Mouse (Mus musculus) ZHBTc4 (cell line): ENCODE measurements around the gene Specc1.
A peak's percentile ranks its signal among the peaks of the same experiment; 100 is the strongest.

ENCODE experiments used
- DNase-seq: peaks from one replicate; pipeline ENCODE4 v3.0.0-alpha.2; 2011; ENCODE audit warnings: low read depth, low spot score

The Specc1 gene

DNA sequence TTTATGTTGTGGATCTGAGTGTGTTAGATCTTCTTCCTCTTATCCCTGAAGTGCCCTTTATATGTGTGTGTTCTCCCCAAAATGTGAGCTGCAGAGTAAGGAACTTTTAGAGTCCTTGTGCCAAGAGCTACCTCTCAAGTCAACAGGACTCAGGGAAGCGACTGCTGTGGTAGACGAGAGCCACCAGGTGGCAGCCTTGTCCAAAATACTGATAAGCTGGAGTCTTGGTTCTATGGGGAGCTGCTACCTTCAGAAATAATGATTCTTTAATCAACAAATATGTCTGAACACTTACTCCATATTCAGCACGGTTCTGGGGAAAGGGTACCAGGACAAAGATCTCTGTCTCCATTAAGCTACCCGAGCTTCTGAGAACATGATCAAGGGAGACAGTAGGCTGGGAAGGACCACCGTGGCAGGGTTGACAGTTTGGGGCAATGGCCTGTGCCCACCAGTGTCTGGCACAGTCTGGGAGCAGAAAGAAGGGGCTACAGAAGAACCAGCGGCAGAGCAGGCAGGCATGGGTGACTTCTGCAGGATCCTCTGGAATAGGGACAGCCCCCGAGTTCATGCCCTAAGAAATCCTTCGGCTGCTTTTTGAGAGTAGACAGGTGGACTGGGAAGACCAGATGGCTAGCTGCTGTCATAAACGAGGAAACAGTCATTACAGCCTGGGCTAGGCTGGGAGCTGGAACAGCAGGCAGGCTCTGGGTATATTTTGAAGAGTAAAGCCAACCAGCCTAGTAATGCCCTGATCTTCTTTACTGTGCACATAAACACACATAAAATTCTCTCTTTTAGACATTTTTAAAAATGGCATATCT, 91.5 kb downstream of the Specc1 start:
- peak; percentile 78 for DNase-seq

DNA sequence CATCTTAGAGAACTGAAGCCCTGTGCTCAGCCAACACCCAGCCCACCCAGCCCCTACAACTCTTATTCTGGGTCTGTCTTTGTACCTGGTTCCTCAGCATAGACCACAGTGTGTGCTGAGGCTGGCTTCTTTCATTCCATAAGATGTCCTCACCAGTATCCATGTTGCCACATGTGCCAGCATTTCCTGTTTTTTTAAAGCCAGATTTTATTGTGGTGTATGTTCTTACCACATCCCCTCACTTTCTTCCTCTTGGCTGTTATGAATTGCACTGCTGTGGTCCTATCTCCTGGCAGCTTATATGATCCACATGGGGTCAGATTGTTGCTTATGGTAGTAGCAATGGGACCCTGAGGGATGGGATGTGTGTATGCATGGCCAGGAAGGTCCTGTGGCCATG, 92.6 kb downstream of the Specc1 start:
- no peak for DNase-seq

DNA sequence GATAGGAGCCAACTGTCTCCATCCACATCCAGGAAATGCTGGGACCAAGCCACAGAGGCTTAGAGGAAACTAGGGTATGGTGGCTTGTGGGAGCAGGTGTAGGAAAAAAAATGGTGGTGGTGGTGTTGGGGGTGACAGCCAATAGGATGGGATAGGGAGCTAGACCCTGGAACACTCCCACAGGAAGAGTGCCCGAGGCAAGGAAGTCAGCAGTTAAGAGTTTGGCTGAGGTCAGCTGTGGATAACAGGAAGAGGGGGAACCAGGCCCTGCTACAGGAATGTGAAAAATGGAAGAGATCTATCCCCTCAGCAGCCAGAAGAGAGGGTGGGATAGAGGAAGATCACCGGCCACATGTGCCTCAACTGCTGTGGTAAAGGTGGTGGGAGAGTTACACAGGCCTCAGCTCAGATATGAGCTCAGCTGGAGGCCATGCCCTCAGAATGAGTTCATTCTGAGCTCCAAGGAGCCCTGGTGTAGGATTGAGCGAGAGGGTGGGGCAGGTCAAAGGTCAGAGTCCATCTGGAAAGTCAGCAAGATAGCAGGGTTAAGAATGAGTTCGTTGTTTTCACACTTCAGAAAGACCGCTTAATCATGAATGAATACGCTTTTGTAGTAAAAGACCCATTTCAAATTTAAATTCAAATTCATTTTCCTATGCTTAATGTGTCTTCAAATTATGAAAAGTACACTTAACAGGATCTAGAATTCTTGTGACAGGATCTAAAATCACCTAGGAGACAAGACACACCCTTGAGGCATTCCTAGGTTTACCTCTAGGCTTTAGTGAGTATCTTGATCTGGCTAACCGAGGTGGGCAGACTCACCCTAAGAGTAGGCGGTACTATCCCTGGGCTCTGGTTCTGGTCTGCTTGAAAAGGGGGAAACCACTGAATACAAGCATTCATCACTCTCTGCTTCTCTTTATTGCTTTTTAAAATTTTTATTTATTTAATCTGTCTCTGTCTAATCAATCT, 94.1 kb downstream of the Specc1 start:
- DNase-seq = peak; percentile 74

DNA sequence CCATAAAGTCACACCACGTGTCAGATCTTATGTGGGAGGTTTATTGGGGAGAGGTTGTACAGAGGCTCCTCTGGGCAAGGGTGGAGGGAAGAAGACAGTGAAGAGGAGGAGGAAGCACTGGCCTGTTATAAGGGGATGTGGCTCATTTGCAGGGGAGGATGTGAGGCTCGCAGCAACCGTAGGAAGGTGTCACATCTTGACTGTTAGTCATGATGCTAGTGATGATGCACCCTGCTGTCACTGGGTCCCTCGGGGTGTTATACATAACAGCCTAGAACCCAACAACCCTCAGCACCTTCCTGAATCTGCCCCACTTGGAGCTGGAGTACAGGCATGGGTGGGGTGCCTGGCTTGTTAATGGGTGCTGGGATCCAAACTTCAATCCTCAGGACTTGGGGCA, 94.9 kb downstream of the Specc1 start:
- no peak for DNase-seq

DNA sequence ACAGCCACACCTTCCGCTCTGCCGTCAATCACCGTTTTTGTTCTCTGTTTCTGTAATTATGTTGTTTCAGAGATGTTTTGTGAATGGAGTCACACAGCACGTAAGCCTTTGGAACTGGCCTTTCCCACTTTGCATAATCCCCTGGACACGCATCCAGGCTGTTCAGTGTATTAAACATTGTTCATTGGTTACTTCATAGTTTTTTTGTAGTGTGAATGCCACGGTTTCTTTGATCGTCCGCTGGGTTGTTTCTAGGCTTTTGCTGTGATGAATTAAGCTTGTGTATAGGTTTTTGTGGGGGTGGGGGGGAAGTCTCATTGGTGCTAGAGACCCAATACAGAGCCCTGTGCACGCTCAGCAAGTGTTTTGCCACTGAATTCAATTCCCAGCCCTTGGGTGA, 97.4 kb downstream of the Specc1 start:
- no peak for DNase-seq

DNA sequence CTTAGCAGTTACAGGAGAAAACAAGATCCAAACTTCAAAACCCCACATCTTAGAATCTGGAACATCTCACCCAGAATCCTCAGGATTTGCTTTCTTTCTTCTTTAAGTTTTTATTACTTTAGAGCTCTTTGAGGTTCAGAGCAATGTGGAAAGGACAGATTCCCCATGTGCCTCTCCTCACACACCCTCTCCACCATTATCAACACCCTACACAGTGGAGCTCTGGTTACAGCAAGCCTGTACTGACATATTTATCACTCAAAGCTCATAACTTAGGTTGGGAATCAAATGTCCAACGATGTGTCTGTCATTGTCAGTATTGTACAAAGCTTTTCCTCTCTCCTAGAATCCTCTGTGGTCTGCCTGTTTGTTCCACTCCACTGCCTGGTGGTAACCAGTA, 108.0 kb downstream of the Specc1 start:
- no peak for DNase-seq

DNA sequence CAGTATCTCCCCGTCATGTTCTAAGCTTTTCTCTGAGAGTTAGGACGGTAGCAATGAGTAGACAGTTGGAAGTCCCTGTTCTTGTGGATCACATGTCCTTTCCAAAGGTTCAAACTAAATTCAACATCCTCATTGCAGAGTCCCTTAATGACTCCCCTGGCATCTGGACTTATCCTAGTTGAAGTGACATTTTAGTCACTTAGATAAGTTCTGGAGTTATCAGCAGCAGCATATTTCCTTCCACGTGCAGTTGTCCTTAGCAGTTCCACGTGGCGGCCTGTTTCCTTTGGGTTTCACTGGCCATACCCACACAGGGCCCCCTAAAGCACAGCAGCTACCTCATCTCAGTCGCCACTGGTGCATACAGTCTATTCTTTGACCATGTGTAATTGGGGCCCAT, 109.1 kb downstream of the Specc1 start:
- no peak for DNase-seq

DNA sequence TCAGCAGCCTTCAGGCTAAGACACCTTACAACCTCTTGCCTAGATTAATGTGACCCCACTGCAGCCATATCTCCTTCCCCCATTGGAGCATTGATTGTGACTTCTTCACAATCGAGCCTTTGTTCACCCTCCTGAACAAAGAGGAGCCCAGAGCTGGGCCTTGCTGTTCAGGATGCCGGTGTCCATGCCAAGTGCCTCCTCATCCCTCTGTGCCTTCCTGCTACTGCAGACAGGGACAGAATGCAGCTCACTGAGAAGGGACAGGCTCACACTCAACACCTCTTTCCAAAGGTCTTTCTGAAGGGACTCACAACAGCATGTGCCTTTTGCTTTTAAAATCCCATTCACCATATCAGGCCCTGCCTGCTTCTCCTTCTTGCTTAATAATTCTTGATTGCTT, 113.0 kb downstream of the Specc1 start:
- DNase-seq = no peak

DNA sequence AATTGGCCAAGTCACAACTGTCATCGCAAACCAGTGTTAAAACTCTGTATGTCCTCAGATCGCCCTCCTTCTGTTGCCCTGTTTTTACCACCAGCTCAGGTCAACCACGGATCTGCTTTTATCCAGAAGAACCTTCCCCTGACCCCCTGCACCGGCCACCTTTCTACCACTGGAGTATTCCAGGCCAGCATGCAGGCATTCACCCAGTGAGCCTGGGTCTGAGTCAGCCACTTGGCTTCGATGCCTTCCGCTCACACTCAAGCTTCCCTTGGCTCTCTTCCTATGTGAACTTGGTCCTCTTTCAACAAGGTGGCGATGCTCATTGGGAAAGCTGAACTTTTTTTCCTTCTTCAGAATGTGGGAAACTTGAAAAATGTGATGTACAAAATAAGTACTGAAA, 113.6 kb downstream of the Specc1 start:
- DNase-seq = no peak

DNA sequence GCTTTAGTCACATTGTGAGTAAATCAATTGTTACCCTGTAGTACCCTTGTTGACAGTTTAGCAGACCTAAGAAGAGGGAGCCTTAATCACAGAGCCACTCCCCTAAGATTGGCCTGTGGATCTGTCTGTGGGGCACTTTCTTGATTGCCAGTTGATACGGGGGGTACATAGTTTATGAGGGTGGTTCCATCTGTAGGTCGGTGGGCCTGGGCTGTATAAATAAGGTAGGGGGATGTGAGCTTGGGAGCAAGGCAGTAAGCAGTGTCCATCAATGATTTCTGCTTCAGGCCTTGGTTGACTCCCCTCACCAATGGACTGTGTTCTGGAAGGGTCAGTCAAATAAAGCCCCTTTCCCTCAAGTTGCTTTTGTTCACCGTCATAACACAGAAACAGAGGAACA, 115.8 kb downstream of the Specc1 start:
- no peak for DNase-seq

DNA sequence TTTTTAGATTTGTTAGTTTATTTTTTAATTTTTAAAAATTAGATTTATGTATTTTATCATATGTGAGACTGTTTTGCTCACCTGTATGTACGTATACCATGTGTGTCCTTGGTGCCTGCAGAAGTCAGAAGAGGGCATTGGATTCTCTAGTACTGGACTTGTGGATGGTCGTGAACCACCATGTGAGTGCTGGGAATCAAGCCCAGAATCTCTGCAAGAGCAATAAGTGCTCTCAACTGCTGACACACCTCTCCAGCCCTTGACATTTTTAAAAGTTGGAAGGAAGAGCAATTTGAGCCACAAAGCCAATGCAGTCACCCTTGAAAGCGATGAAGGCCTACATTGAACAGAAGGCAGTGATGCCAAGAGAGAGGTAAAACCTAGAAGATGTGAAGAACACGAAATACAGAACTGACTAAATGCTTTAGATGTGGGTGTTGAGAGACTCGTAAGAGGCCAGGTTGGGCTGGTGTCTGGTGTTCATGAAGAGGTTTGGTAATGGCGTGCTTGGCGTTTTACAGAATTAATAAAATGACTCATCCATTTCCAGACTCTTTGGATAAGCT, 117.1 kb downstream of the Specc1 start:
- no peak for DNase-seq

DNA sequence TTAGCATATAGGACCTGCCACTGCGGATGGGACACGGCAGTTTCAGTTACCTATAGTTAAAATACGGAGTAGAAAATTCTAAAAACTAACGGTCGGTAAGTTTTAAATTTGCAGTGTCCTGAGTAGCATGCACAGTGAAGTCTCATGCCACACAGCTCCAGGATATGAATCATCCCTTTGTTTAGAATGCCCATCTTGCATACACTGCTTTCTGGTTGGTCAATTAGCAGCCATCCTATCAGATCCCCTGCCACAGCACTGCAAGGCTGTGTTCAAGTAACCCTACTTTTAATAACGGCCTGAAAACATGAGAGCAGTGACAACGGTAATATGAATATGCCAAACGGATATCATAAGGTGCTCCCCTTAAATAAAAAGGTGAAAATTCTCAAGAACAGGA, 118.0 kb downstream of the Specc1 start:
- no peak for DNase-seq

DNA sequence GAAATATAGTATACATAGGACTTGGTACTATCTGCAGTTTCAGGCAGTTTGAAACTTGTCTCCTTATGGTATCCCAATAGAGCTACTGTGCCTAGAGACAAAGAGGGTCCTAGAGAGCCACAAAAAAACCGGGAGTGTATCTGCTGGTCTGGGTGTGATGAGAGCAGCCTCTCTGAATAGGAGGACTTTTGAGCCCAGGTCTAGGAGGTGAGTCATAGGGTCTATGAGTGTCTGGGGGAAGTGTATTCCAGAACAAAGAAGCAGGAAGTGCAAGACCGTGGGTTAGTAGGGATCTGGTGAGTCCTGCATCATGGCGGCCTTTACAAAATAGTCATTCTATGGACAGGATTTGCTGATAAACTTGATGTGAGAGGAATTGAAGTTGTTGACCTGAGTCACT, 118.5 kb downstream of the Specc1 start:
- peak; percentile 9 for DNase-seq

DNA sequence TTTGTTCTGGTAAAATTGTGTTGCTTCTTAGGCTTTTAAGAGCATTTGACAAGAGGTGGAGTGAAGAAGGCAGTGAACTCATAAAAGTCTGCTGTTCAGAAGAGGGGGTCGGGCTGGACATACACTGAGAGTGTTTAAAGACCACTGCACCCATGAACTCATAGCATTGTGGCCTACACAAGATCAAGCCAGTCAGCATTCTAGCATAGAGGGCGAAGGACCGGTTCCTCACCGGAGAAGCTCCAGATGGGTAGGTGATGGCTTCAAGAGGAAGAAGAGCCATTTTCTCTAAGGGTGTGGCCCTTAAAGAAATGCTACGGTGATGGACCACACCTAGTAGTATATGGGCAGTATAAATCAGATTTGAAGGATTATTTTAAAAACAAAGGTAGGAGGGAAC, 119.0 kb downstream of the Specc1 start:
- DNase-seq = no peak

DNA sequence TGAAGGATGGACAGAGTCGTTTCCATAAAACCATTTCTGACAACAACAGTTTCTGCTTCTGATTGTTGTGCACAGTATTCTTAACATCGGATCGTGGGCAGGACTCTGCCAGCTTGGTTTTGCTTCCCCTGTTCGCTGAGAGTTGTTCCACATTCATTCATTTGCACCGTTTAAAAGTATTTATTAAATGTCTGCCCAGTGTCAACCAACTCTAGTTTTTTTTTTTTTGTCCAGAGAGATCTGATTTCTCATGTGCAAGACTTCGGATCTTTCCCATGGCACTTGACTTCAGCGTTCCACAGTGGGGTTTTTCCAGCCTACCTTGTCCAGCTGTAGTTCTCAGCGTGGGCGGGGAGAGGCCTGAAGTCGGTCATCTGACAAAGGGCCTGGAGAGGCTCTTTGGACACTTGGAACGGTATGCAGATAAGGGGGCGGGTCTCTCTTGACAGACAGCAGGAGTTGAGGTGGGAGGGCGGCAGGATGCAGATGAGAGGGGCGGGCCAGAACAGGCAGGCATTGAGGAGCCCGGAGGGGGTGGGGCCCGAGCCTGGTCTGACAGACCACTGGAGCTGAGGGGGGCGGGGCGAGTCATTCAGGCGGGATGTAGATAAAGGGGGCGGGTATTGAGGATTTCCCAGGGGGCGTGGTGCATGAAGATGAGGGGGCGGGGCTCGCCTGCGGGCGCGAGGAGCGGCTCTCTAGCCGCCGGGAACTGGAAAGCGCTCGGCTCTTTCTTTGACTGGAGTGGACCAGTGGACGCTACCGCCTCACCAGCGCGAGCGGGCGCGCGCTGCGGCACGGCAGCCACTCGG, 120.0 kb downstream of the Specc1 start:
- DNase-seq = peak; percentile 100

DNA sequence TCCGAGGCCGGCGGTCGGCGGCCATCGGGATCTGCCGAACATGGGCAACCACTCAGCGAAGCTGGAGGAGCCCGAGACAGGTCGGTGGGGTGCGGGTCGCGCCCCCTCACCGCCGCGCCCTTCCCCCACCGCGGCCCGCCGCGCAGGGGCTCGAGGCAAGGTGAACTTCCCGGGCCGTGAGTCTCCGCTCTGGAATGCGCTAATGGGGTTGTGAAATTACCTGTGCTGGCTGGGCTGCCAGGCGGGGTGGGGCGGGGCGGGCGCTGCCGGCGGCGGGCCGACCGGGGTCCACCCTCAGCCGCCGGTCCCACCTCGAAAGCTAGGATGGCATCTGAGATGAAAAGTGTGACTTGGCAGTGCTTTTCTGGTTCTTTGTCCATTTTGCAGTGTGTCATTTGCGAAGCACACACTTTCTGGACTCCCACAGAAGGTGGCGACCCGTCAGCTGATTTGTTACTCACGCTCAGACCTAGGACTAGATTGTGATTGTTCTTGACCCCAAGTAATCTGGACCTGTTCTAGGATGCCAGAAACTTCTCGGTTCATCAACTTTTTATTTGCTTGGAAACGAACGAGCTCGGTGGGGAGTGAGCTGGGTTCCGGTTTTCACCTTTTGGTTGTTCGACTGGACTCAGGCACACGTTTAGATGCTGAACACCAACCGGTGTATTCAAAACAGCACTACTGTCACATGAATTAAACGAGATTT, 120.7 kb downstream of the Specc1 start:
- no peak for DNase-seq

DNA sequence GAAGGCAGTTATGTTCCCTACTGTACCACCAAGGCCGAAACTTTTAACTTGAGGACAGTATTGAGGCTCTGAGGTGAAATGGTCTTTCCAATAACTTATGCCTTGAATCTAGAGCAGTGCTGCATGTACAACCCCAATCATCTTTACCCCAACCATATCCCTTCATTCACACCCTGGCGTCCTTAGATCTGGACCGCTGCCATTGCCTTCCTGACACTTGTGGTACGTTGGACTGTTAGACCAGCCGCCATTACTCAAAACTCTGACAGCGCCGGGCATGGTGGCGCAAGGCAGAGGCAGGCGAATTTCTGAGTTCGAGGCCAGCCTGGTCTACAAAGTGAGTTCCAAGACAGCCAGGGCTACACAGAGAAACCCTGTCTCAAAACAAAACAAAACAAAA, 121.8 kb downstream of the Specc1 start:
- no peak for DNase-seq

DNA sequence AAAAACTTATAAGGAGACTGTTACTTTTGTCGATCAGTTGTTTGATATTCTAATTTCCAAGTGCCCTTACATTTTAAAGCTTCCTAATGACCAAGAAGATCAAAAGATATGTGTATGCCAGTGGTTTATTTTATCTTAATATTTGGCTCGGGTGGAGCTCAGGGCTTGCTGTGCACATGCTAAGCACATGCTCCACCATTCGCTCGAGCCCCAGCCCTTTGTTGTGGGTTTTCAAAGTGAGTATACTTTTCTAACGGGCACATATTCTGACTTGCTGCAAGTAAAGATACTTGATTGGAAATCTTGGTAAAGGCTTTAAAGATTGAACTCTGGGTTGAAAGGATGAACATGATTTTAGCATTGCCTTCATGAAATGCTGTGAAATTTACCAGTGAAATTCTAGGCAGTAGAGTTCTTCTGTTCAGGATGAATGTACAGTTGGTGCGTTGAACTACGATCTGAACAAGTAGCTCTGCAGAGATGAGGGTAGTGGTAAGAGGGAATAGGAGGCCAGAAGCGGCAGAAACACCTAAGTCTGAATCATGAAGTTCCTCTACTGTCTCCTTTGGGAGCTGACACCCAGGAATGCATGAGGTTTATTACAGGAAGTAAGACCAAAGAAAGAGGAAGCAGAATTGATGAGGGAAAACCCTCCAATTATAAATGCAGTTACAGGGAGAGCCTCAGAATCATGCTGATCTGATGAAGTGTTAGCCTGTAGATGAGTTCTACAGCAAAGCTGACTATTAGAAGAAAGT, 122.7 kb downstream of the Specc1 start:
- DNase-seq = no peak

DNA sequence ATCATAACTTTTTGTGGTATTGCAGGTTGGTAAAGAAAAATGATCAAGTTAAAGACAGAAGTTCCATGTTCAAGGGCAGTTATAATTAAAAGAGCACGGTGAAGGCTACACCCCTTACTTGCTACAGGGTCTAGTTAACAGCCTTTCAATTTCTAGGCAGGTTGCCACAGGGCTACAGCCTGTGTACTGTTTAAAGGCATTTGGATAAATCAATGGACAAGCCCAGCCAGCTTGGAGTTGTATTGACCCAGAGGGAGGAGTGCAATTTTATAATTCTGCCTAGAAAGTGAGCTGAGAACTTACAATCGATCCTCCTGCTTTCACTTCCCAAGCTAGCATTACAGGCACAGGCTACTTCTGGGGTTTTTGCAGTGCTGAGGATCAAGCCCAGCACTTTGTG, 123.9 kb downstream of the Specc1 start:
- DNase-seq = no peak

DNA sequence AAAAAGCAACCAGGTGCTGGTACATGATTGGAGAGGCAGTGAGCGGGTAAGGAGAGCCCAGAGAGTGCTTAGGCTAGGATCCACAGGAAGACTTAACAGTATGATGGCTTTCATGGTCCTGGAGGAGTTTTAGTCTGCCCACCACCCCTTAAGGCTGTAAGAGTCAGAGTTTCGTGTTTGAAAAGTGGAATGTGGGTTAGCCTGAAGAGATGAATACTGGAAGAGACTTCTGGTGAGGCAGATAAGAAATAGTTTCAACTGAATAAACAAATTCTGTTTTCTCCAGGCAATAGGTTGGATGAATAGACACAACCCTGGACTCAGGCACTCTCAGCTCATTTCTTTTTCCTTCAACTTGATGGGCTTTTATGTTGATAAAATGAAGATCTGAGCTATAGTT, 130.1 kb downstream of the Specc1 start:
- DNase-seq = no peak
